Mouse (Mus musculus) embryonic facial prominence, embryonic 14.5 days (tissue): ENCODE results near the gene Faap20. TPM values are rescaled to one million over a fixed set of nuclear protein-coding genes. Genes with fewer than 3 reads are reported as not detected.

Source experiments
- ATAC-seq: fragments of 200-750 bp; cut with Nextera tagmentation; 2 replicates; pipeline ENCODE4 v1.8.0; 2017; ENCODE audit warnings: low read depth, moderate number of reproducible peaks, moderate TSS enrichment
- DNase-seq: peaks from one replicate; pipeline ENCODE4 v3.0.0-alpha.2; 2015; ENCODE audit warnings: low spot score
- H3K27ac ChIP-seq: fragments of 300-500 bp; sonication (generic); replicated peaks from 2 replicates; pipeline ENCODE4 v1.5.1; 2014; ENCODE audit warnings: low read depth, mild to moderate bottlenecking, low read length, moderate library complexity
- H3K27me3 ChIP-seq: fragments of 300-500 bp; sonication (generic); replicated peaks from 2 replicates; pipeline ENCODE4 v1.6.1; 2014; ENCODE audit warnings: low read length; ENCODE audit not compliant: control insufficient read depth, insufficient read depth
- H3K36me3 ChIP-seq: fragments of 300-500 bp; sonication (generic); 2 replicates; pipeline ENCODE4 v1.6.1; 2014; ENCODE audit warnings: low read length, mixed read lengths; ENCODE audit not compliant: control insufficient read depth, insufficient read depth
- H3K4me1 ChIP-seq: fragments of 300-500 bp; sonication (generic); 2 replicates; pipeline ENCODE4 v1.6.1; 2014; ENCODE audit warnings: antibody characterized with exemption, low read length; ENCODE audit not compliant: control insufficient read depth, insufficient read depth
- H3K4me2 ChIP-seq: fragments of 300-500 bp; sonication (generic); 2 replicates; pipeline ENCODE4 v1.6.1; 2014; ENCODE audit warnings: low read depth, mild to moderate bottlenecking, low read length, moderate library complexity, mixed read lengths
- H3K4me3 ChIP-seq: fragments of 300-500 bp; sonication (generic); 2 replicates; pipeline ENCODE4 v1.5.1; 2014; ENCODE audit warnings: low read depth, mild to moderate bottlenecking, low read length
- H3K9ac ChIP-seq: fragments of 300-500 bp; sonication (generic); 2 replicates; pipeline ENCODE4 v1.6.1; 2014; ENCODE audit warnings: low read depth, mild to moderate bottlenecking, low read length, moderate library complexity, mixed read lengths
- H3K9me3 ChIP-seq: fragments of 300-500 bp; sonication (generic); 2 replicates; pipeline ENCODE4 v1.6.1; 2016; ENCODE audit warnings: low read length; ENCODE audit not compliant: control insufficient read depth
- WGBS: fragments of 180-500 bp; shearing (Covaris S2); extraction: QIAGEN DNeasy Blood & Tissue Kit; methylation state at CpG from one replicate; pipeline ENCODE4 v1.1.7; 2014; 5-methylcytosine and 5-hydroxymethylcytosine counted together
- polyA plus RNA-seq: library from polyadenylated mRNA; unstranded; fragments of >200 nt; fragmentation: Nextera tagmentation; extraction: Ambion mirVana; gene quantifications from 2 replicates; pipeline ENCODE4 v1.2.1, GENCODE M21; 2014

The Faap20 gene
- polyA plus RNA-seq, 1 experiment from 2014 or later, result 66.1 TPM

GRCm38 (mm10) chr4:155219271-155220212 lies 30.1 kb upstream of the Faap20 start:
- ATAC-seq (no peak), DNase-seq (no peak)
- 53% methylated on average over 12 of the region's 12 CpGs for WGBS
- H3K36me3 ChIP-seq, result peaks cover 4% of the 10 kb centered on the region; the same call in 1 of the 2 replicates
- no peak overlapping the region for H3K27ac ChIP-seq
- no peaks in the 10 kb centered on the region for H3K9me3 ChIP-seq
- peak overlapping the region; percentile 94 for H3K9ac ChIP-seq
- peak overlapping the region; percentile 87 for H3K4me3 ChIP-seq
- peak overlapping the region; percentile 93 for H3K4me2 ChIP-seq
- H3K4me1 ChIP-seq, result peaks cover 63% of the 10 kb centered on the region
- no peaks in the 10 kb centered on the region for H3K27me3 ChIP-seq

- 8% methylated on average over 14 of the region's 14 CpGs for WGBS
- Histone ChIP-seq H3K4me3 (peak overlapping the region; percentile 87), H3K9ac (peak overlapping the region; percentile 94), H3K27me3 (no peaks in the 10 kb centered on the region), H3K4me2 (peak overlapping the region; percentile 93), H3K9me3 (no peaks in the 10 kb centered on the region), H3K36me3 (peaks cover 4% of the 10 kb centered on the region; the same call in 1 of the 2 replicates), H3K27ac (peak overlapping the region; percentile 88), H3K4me1 (peaks cover 54% of the 10 kb centered on the region)
- ATAC-seq, result no peak
- no peak for DNase-seq
These were observed 29.1 kb upstream of the Faap20 start for GRCm38 (mm10) chr4:155220213-155221100.

- no peaks in the 10 kb centered on the region for H3K27me3 ChIP-seq
- 0% methylated on average over 7 of the region's 7 CpGs for WGBS
These were observed 28.5 kb upstream of the Faap20 start for GRCm38 (mm10) chr4:155221106-155221505.

GRCm38 (mm10) chr4:155221599-155222551 lies 27.7 kb upstream of the Faap20 start:
- H3K27ac ChIP-seq, result peak overlapping the region; percentile 88
- DNase-seq, result peak; percentile 81

More at GRCm38 (mm10) chr4:155221106-155221505, 28.5 kb upstream of the Faap20 start:
- Histone ChIP-seq H3K9ac (peak overlapping the region; percentile 94), H3K4me1 (peaks cover 48% of the 10 kb centered on the region), H3K9me3 (no peaks in the 10 kb centered on the region), H3K27ac (peak overlapping the region; percentile 88), H3K36me3 (peaks cover 4% of the 10 kb centered on the region; the same call in 1 of the 2 replicates), H3K4me2 (peak overlapping the region; percentile 93), H3K4me3 (peak overlapping the region; percentile 87)
- ATAC-seq (no peak), DNase-seq (no peak)

GRCm38 (mm10) chr4:155222552-155222840 lies 27.1 kb upstream of the Faap20 start, which contains the start of gene Ski:
TSS of gene Ski (minus strand) at chr4:155222592.
- ATAC-seq, result no peak
- no CpG with 5 or more reads among the region's 63 CpGs for WGBS

More at GRCm38 (mm10) chr4:155221599-155222551, 27.7 kb upstream of the Faap20 start:
- peaks cover 40% of the 10 kb centered on the region for H3K4me1 ChIP-seq
- H3K4me3 ChIP-seq, result peak overlapping the region; percentile 87
- under 1% methylated on average over 37 of the region's 93 CpGs for WGBS
- ATAC-seq, result no peak
- peak overlapping the region; percentile 93 for H3K4me2 ChIP-seq
- no peaks in the 10 kb centered on the region for H3K9me3 ChIP-seq
- H3K36me3 ChIP-seq, result peaks cover 4% of the 10 kb centered on the region; the same call in 1 of the 2 replicates
- H3K27me3 ChIP-seq, result no peaks in the 10 kb centered on the region
- H3K9ac ChIP-seq, result peak overlapping the region; percentile 94

GRCm38 (mm10) chr4:155222841-155223593 lies 26.6 kb upstream of the Faap20 start:
- peak; percentile 99 for ATAC-seq

More at GRCm38 (mm10) chr4:155222552-155222840, 27.1 kb upstream of the Faap20 start, which contains the start of gene Ski:
- peaks cover 34% of the 10 kb centered on the region for H3K4me1 ChIP-seq
- peak within 1 kb of the TSS; percentile 93 for H3K4me2 ChIP-seq
- peak within 1 kb of the TSS; percentile 95 for H3K27ac ChIP-seq
- no peaks in the 10 kb centered on the region for H3K9me3 ChIP-seq
- peaks cover 4% of the 10 kb centered on the region; the same call in 1 of the 2 replicates for H3K36me3 ChIP-seq
- H3K9ac ChIP-seq, result peak within 1 kb of the TSS; percentile 94
- no peak for DNase-seq
- no peaks in the 10 kb centered on the region for H3K27me3 ChIP-seq
- H3K4me3 ChIP-seq, result peak within 1 kb of the TSS; percentile 87

More at GRCm38 (mm10) chr4:155222841-155223593, 26.6 kb upstream of the Faap20 start:
- H3K27ac ChIP-seq, result peak overlapping the region; percentile 95
- WGBS, result 0% methylated on average over 14 of the region's 116 CpGs
- no peaks in the 10 kb centered on the region for H3K27me3 ChIP-seq
- H3K4me2 ChIP-seq, result peak overlapping the region; percentile 93
- H3K9me3 ChIP-seq, result no peaks in the 10 kb centered on the region
- peaks cover 4% of the 10 kb centered on the region; the same call in 1 of the 2 replicates for H3K36me3 ChIP-seq
- DNase-seq, result peak; percentile 98
- H3K9ac ChIP-seq, result peak overlapping the region; percentile 74
- peaks cover 29% of the 10 kb centered on the region for H3K4me1 ChIP-seq
- peak overlapping the region; percentile 39 for H3K4me3 ChIP-seq
